Mouse (Mus musculus) liver, embryonic 12.5 days (tissue): ENCODE results near the gene Tnfsfm13. TPM values are rescaled to one million over a fixed set of nuclear protein-coding genes. Genes with fewer than 3 reads are reported as not detected.
"Not testable (repeated sequence)": the region's sequence is repeated elsewhere in the genome, so short reads cannot be mapped to it uniquely, and the experiment has no call there.

Source experiments
- ATAC-seq: fragments of 200-750 bp; cut with Nextera tagmentation; 2 replicates; pipeline ENCODE4 v1.8.0; 2017; ENCODE audit warnings: moderate number of reproducible peaks, mild to moderate bottlenecking, moderate library complexity
- H3K27ac ChIP-seq: fragments of 300-500 bp; sonication (generic); 2 replicates; pipeline ENCODE4 v1.5.1; 2016; ENCODE audit warnings: mild to moderate bottlenecking
- H3K27me3 ChIP-seq: fragments of 300-500 bp; sonication (generic); replicated peaks from 2 replicates; pipeline ENCODE4 v1.6.1; 2016; ENCODE audit warnings: mild to moderate bottlenecking, moderate library complexity
- H3K36me3 ChIP-seq: fragments of 300-500 bp; sonication (generic); 2 replicates; pipeline ENCODE4 v1.6.1; 2016; ENCODE audit warnings: mild to moderate bottlenecking, moderate library complexity
- H3K4me1 ChIP-seq: fragments of 300-500 bp; sonication (generic); 2 replicates; pipeline ENCODE4 v1.6.1; 2016
- H3K4me2 ChIP-seq: fragments of 300-500 bp; sonication (generic); 2 replicates; pipeline ENCODE4 v1.6.1; 2016; ENCODE audit warnings: mild to moderate bottlenecking, moderate library complexity
- H3K4me3 ChIP-seq: fragments of 300-500 bp; sonication (generic); 2 replicates; pipeline ENCODE4 v1.5.1; 2016; ENCODE audit warnings: mild to moderate bottlenecking, moderate library complexity
- H3K9ac ChIP-seq: fragments of 300-500 bp; sonication (generic); 2 replicates; pipeline ENCODE4 v1.6.1; 2016; ENCODE audit warnings: mild to moderate bottlenecking, moderate library complexity
- H3K9me3 ChIP-seq: fragments of 300-500 bp; sonication (generic); replicated peaks from 2 replicates; pipeline ENCODE4 v1.6.1; 2016; ENCODE audit warnings: mild to moderate bottlenecking, moderate library complexity
- WGBS: fragments of 180-500 bp; shearing (Covaris S2); methylation state at CpG from one replicate; pipeline ENCODE4 v1.1.7; 2016; ENCODE audit not compliant: insufficient replicate concordance; 5-methylcytosine and 5-hydroxymethylcytosine counted together
- polyA plus RNA-seq: library from polyadenylated mRNA; unstranded; fragments of >200 nt; fragmentation: Nextera tagmentation; extraction: Ambion mirVana; gene quantifications from 2 replicates; pipeline ENCODE4 v1.2.1, GENCODE M21; 2016

Gene Tnfsfm13
- 0.72 and 0.98 TPM in 2 replicates for polyA plus RNA-seq

DNA sequence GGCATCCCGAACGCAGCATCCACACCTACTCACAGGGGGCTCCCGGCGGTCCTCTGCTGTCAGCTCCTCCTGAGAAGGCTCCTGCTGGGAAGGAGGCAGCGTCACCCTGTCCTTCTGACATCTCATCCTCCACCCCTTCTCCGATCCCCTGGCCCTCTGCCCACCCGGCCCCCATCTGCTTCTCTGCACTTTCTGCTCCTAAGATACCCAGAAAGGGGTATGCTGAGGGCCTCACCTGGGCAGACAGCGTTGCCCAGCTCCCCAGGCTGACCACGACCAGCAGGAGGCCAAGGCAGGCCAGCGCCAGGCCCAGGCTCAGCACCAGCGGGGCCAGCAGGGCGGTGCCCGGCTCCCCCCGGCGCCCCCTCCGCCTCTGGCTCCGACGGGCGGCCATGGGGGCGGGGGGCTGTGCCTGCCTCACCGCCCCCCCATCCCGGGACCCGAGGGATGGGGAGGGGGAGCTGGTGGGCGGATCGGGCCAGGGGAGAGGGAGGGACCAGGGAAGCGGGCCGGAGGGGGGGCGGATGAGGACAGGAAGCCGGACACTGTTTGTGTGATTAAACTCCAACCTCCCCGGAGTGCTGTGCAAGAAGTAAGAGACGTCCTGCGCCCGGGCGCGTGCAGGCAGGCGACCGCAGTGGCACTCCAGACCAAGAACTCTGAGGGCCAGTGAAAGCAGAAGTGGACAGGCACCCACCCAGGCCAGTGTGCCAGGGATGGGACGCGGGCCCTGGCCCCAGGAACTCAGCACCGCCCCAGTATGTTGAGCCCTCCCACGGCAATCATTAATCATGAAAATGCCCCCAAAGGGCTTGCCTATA lies at the start of gene Tnfsfm13, which contains the start of gene Tnfsf12:
Gene Tnfsfm13 (minus strand): TSS at position 738 of the 821 bp plus-strand sequence.
Gene Tnfsf12 (minus strand): TSS at position 489 of the 821 bp plus-strand sequence.
- H3K27me3 ChIP-seq: peaks cover 15% of the 10 kb centered on the region
- peak within 1 kb of the TSS; percentile 34 for H3K27ac ChIP-seq
- no peaks in the 10 kb centered on the region for H3K9me3 ChIP-seq
- ATAC-seq: peak; percentile 49
- WGBS: 10% methylated on average over 41 of the region's 41 CpGs
- no peaks in the 10 kb centered on the region for H3K36me3 ChIP-seq
- peak within 1 kb of the TSS; percentile 78 for H3K4me2 ChIP-seq
- H3K9ac ChIP-seq: peak within 1 kb of the TSS; percentile 69
- peak within 1 kb of the TSS; percentile 56 for H3K4me3 ChIP-seq
- H3K4me1 ChIP-seq: peaks cover 35% of the 10 kb centered on the region

DNA sequence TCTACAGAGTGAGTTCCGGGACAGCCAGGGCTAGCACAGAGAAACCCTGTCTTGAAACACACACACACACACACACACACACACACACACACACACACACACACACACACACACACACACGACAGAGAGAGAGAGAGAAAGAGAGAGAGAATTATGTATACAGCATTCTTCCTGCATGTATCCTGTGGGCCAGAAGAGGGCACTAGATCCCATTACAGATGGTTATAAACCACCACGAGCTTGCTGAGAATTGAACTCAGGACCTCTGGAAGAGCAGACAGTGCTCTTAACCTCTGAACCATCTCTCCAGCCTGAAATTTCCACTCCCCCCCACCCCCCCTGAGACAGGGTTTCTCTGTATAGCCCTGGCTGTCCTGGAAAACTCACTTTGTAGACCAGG lies 35.5 kb upstream of the Tnfsfm13 start:
- H3K4me3 ChIP-seq, H3K27ac ChIP-seq, H3K4me2 ChIP-seq, H3K9me3 ChIP-seq, H3K4me1 ChIP-seq, ATAC-seq, H3K27me3 ChIP-seq, H3K9ac ChIP-seq: not testable (repeated sequence)
- 63% methylated on average over 2 of the region's 3 CpGs for WGBS
- peaks cover 31% of the 10 kb centered on the region for H3K36me3 ChIP-seq

DNA sequence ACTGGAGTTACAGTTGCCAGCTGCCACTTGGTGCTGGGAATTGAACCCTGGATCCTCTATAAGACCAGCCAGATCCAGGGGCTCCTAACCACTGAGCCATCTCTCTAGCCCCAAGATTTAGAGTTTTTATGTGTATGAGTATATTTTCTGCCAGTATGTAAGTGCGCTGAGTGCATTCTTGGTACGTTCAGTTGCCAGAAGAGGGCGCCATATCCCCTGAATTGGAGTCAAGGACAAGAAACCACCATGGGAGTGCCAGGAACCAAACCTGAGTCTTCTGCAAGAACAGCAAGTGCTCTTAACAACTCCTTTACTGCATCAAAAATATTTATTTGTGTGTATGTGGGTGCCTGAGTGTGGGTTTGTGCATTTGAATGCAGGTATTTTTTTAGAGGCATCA lies 33.2 kb upstream of the Tnfsfm13 start:
- 19% methylated on average over 3 of the region's 3 CpGs for WGBS
- no peak overlapping the region for H3K4me3 ChIP-seq
- no peaks in the 10 kb centered on the region for H3K27me3 ChIP-seq
- H3K4me1 ChIP-seq: peaks cover 8% of the 10 kb centered on the region
- peaks cover 8% of the 10 kb centered on the region; the same call in 1 of the 2 replicates for H3K9me3 ChIP-seq
- H3K27ac ChIP-seq: no peak overlapping the region
- peaks cover 7% of the 10 kb centered on the region for H3K36me3 ChIP-seq
- H3K9ac ChIP-seq: no peak overlapping the region
- H3K4me2 ChIP-seq: no peak overlapping the region
- ATAC-seq: no peak

DNA sequence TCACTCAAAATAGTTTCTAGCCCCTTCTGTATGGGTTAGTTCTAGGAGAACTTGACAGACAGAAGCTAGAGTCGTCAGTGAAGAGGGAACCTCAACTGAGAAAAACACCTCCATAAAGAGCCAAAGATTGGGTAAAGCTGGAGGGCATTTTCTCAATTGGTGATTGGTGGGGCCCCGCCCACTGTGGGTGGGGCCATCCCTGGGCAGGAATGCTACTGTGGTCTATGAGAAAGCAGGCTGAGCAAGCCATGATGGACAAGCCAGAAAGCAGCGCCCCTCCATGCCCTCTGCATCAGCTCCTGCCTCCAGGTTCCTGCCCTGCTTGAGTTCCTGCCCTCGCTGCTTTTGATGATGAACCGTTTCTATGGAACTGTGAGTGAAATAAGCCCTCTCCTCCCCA lies 30.1 kb upstream of the Tnfsfm13 start:
- WGBS: 38% methylated on average over 5 of the region's 5 CpGs
- ATAC-seq: no peak
- Histone ChIP-seq H3K9me3 (peaks cover 8% of the 10 kb centered on the region; the same call in 1 of the 2 replicates), H3K4me2 (no peak overlapping the region), H3K36me3 (no peaks in the 10 kb centered on the region), H3K4me1 (peaks cover 16% of the 10 kb centered on the region), H3K27ac (no peak overlapping the region), H3K4me3 (no peak overlapping the region), H3K27me3 (no peaks in the 10 kb centered on the region), H3K9ac (no peak overlapping the region)

DNA sequence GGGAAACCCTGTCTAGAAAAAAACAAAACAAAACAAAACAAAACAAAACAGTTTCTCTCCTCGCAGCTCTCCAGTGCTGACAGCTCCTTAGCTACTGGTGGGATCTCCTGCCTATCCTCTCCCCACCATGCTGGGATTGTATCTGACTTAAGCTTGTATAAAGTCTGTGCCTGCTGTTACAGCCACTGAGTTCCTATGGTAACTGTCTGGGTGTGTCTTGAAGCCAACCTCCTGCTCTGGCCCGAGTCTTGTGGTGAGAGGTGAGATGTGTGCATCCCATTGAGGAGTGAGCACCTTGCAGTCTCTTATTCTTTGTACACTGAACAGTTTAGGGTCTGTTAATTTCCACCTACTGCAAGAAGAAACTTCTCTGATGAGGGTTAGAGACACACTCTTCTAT lies 27.2 kb upstream of the Tnfsfm13 start:
- Histone ChIP-seq H3K4me1 (peaks cover 32% of the 10 kb centered on the region), H3K27me3 (no peaks in the 10 kb centered on the region), H3K4me3 (no peak overlapping the region), H3K4me2 (no peak overlapping the region), H3K27ac (no peak overlapping the region), H3K36me3 (no peaks in the 10 kb centered on the region), H3K9me3 (peaks cover 8% of the 10 kb centered on the region; the same call in 1 of the 2 replicates), H3K9ac (no peak overlapping the region)
- 39% methylated on average over 2 of the region's 2 CpGs for WGBS
- ATAC-seq: no peak

DNA sequence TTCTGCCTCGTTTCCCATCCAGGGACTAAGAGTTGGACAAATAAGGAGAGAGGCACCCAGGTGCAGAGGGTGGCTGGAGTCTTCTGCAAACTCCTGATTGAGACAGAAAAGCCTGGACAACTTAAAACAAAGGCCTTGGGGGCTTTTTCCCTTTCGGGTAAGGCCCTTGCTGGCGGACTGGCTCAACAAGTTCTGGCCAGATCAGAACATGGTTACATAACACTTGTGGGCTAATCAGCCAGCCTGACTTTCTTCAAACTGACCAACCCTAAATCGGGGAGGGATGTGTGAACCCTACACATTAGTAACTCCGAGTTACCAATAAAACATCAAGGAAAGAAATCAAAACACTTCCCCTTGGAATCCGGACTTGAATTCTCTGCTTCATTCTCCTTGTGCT lies 25.0 kb upstream of the Tnfsfm13 start:
- no peak overlapping the region for H3K4me2 ChIP-seq
- H3K27me3 ChIP-seq: no peaks in the 10 kb centered on the region
- peaks cover 46% of the 10 kb centered on the region for H3K4me1 ChIP-seq
- H3K9ac ChIP-seq: no peak overlapping the region
- H3K9me3 ChIP-seq: peaks cover 8% of the 10 kb centered on the region; the same call in 1 of the 2 replicates
- H3K36me3 ChIP-seq: no peaks in the 10 kb centered on the region
- no peak overlapping the region for H3K27ac ChIP-seq
- H3K4me3 ChIP-seq: no peak overlapping the region
- WGBS: 76% methylated on average over 6 of the region's 6 CpGs
- no peak for ATAC-seq

DNA sequence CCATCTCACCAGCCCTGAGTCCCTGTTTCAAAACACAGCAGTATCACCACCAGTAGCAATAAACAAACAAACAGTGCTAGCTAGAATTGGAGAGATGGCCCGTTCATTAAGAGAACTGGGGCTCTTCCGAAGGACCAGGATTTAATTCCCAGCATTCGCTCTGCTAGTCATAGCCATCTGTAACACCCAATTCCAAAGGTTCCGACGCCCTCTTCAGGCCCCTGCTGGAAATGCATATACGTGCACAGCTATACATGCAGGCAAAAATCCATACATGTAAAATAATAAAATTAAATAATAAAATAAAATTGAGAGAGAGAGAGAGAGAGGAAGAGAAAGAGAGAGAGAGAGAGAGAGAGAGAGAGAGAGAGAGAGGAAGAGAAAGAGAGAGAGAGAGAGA lies 23.5 kb upstream of the Tnfsfm13 start:
- no peak for ATAC-seq
- Histone ChIP-seq H3K9ac (peak overlapping the region; percentile 66; the same call in 1 of the 2 replicates), H3K9me3 (0 out of 2 replicates have a peak, but pooled peaks cover 4% of the 10 kb centered on the region), H3K4me2 (no peak overlapping the region), H3K4me3 (no peak overlapping the region), H3K27me3 (no peaks in the 10 kb centered on the region), H3K4me1 (peaks cover 50% of the 10 kb centered on the region), H3K27ac (peak overlapping the region; percentile 78), H3K36me3 (no peaks in the 10 kb centered on the region)
- 65% methylated on average over 6 of the region's 6 CpGs for WGBS

DNA sequence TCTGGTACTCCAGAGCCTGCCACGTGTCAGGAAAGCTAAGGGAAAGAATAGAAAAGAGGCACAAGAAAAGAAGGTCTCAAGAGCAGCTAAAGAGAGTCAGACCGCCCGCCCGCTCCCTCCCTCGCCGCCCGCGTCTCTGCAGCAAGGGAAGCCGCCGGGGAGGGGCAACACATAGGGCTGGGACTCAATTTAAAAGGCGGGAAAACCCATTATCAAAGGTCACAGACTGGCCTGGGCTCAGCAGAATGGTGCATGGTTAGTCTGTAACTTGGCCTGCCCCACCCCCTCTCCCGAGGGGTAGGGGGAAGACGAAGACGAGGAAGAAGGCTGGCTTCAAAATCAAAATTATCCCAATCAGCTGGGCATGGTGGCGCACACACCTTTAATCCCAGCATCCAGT lies 22.8 kb upstream of the Tnfsfm13 start:
- H3K4me3 ChIP-seq: peak overlapping the region; percentile 30
- H3K9me3 ChIP-seq: no peaks in the 10 kb centered on the region
- no peaks in the 10 kb centered on the region for H3K36me3 ChIP-seq
- no peaks in the 10 kb centered on the region for H3K27me3 ChIP-seq
- ATAC-seq: peak; percentile 94
- H3K4me1 ChIP-seq: peaks cover 50% of the 10 kb centered on the region
- WGBS: 14% methylated on average over 15 of the region's 15 CpGs
- H3K27ac ChIP-seq: peak overlapping the region; percentile 78
- H3K9ac ChIP-seq: peak overlapping the region; percentile 66
- peak overlapping the region; percentile 68 for H3K4me2 ChIP-seq

DNA sequence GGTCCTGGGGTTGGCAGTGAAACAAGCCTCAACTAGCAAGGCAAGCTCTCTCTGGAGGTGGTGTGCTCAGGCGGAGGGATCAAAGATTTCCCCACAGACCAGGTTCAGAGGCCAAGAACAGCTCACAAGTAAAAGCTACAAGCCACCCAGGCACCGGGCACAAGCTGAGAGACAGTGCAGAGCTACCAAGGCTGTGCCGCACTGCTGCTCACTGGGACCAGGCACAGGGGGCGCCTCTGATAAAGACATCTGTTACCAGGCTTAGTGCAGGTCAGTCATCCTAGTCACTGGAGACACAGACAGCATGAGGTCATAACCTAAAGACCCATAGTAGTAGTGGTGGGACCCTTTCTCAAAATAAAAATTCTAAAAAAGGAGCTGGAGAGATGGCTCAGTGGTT lies 21.1 kb upstream of the Tnfsfm13 start:
- Histone ChIP-seq H3K4me1 (peaks cover 42% of the 10 kb centered on the region), H3K27ac (0 out of 2 replicates have a peak overlapping the region, but pooled peaks have one; percentile 33), H3K9ac (no peak overlapping the region), H3K36me3 (no peaks in the 10 kb centered on the region), H3K27me3 (no peaks in the 10 kb centered on the region), H3K9me3 (no peaks in the 10 kb centered on the region), H3K4me2 (no peak overlapping the region), H3K4me3 (no peak overlapping the region)
- 0 out of 2 replicates have a peak, but pooled peaks have one; percentile 9 for ATAC-seq
- WGBS: 60% methylated on average over 4 of the region's 4 CpGs

DNA sequence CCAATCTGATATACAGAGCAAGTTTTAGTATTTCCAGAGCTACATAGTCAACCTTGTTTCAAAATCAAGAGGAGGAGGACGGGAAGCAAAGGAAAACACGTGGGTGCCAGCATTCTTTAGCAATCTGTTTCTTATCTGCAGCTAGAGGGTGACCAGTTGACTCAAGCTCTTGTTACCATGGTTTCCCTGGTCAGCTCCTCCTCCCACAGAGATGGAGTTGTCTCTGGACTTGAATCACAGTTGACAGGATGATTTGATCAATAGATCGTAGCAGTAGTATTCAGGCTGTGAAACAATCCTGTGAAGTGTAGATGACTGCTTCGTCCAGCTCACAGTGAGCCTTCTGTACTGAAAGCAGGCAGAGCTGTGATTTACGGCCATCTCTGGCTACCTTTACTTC lies 20.0 kb upstream of the Tnfsfm13 start:
- H3K36me3 ChIP-seq: no peaks in the 10 kb centered on the region

DNA sequence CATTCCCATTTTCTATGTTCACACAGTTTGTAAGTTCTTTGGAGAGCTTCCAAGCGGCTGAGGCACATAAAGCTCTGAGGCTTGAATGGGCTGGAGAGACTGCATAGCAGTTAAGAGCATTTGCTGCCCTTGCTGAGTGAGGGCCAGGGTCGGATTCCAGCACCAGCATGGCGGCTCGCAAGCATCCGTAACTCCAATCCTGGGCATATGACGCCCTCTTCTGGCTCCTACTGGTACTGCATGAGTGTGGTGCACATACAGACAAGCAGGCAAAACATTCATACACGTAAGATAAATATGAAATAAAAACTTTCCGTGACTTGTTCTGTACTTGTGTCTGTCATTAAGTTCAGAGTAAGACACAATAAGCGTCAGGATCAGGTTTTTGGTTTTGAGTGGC lies 19.6 kb upstream of the Tnfsfm13 start:
- peak overlapping the region; percentile 13; the same call in 1 of the 2 replicates for H3K27ac ChIP-seq

More for the DNA sequence above, 20.0 kb upstream of the Tnfsfm13 start:
- H3K4me2 ChIP-seq: no peak overlapping the region
- peaks cover 47% of the 10 kb centered on the region for H3K4me1 ChIP-seq
- no peaks in the 10 kb centered on the region for H3K9me3 ChIP-seq
- H3K27ac ChIP-seq: 0 out of 2 replicates have a peak overlapping the region, but pooled peaks have one; percentile 20
- H3K4me3 ChIP-seq: no peak overlapping the region
- no peak for ATAC-seq
- 32% methylated on average over 5 of the region's 5 CpGs for WGBS
- no peak overlapping the region for H3K9ac ChIP-seq
- no peaks in the 10 kb centered on the region for H3K27me3 ChIP-seq

DNA sequence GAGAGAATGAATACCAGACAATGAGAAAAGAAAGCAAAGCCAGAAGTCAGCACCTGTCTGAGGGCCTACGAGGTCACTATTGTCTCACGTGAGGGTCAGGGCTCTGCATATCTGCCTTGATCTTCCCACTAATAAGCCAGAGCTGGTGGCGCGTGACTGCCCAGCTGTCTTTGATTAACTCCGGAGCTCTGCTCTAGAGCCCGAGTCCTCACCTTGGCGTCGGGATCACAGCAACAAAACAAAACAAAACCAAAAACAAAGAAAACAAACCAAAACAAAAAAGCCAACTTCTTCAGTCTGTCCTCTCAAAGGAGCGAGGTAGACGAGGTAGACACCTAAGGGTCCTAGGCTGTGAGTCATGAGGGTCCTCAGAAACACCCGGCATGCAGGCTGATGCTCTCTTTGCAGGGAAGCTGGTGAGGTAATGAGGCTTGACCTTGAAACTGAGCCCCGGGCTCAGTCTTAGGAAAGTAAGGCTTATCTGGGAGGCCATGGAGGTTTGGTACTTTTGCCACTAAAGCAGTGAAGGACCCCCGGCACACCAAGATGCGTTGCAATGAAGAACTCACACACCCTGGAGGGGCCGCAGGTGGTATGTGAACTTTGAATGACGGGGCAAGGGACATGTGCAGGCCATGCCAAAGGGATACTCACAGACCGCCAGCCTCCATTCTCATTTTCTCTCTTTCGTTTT lies 18.9 kb upstream of the Tnfsfm13 start:
- Histone ChIP-seq H3K36me3 (no peaks in the 10 kb centered on the region), H3K9me3 (no peaks in the 10 kb centered on the region), H3K4me3 (no peak overlapping the region), H3K4me1 (peaks cover 58% of the 10 kb centered on the region), H3K27ac (no peak overlapping the region; the same call in 1 of the 2 replicates), H3K4me2 (no peak overlapping the region), H3K9ac (no peak overlapping the region), H3K27me3 (no peaks in the 10 kb centered on the region)
- WGBS: 71% methylated on average over 18 of the region's 18 CpGs
- no peak for ATAC-seq

More for the DNA sequence above, 19.6 kb upstream of the Tnfsfm13 start:
- ATAC-seq: no peak
- Histone ChIP-seq H3K36me3 (no peaks in the 10 kb centered on the region), H3K4me2 (no peak overlapping the region), H3K4me3 (no peak overlapping the region), H3K4me1 (peaks cover 51% of the 10 kb centered on the region), H3K9ac (no peak overlapping the region), H3K27me3 (no peaks in the 10 kb centered on the region), H3K9me3 (no peaks in the 10 kb centered on the region)
- 54% methylated on average over 9 of the region's 9 CpGs for WGBS
